Mouse (Mus musculus): Measurements from ENCODE around the gene Ctla4. TPM values are rescaled to one million over a fixed set of nuclear protein-coding genes. Genes with fewer than 3 reads are reported as not detected.

Ctla4 gene
- polyA plus RNA-seq, 1 experiment from 2014 or later: not detected

DNA sequence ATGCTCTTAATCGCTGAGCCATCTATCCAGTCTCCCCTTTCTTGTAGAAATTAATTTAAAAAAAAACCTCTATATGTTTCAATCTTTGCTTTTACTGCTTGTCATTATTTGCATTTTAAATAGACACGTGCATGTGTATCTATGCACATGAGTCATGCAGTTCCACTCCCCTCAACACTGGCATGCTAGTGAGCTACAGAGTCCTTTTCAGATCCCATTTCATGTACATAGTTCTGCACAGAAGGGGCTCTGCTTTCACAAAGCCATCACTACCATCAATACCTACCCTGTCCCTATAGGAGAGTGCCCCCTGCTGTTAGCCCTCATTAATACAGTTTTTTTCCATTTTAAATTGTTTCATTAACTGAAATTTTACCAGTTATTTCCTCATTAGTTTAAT lies 68.0 kb downstream of the Ctla4 start:
- H3K4me3 ChIP-seq (replicated peaks): no peak overlapping the region
- no peak for ATAC-seq
- H3K4me1 ChIP-seq (replicated peaks): no peaks in the 10 kb centered on the region
- no peaks in the 10 kb centered on the region for H3K9me3 ChIP-seq
- H3K4me2 ChIP-seq (replicated peaks): no peak overlapping the region
- no peaks in the 10 kb centered on the region for H3K27me3 ChIP-seq
- no peak overlapping the region for H3K9ac ChIP-seq (replicated peaks)
- no peak overlapping the region for H3K27ac ChIP-seq
- WGBS: 67% methylated on average over 2 of the region's 2 CpGs
- H3K36me3 ChIP-seq: no peaks in the 10 kb centered on the region

- H3K9me3 ChIP-seq: no peaks in the 10 kb centered on the region
- no peak overlapping the region for H3K27ac ChIP-seq
- 91% methylated on average over 3 of the region's 3 CpGs for WGBS
- H3K36me3 ChIP-seq: no peaks in the 10 kb centered on the region
- H3K9ac ChIP-seq (replicated peaks): no peak overlapping the region
- H3K27me3 ChIP-seq: no peaks in the 10 kb centered on the region
- no peak overlapping the region for H3K4me3 ChIP-seq (replicated peaks)
- no peaks in the 10 kb centered on the region for H3K4me1 ChIP-seq (replicated peaks)
- no peak for ATAC-seq
- no peak overlapping the region for H3K4me2 ChIP-seq (replicated peaks)
These were observed 68.4 kb downstream of the Ctla4 start for GRCm38 (mm10) chr1:60955186-60955585.

- no peaks in the 10 kb centered on the region for H3K36me3 ChIP-seq
- H3K27ac ChIP-seq: no peak overlapping the region
- H3K27me3 ChIP-seq: no peaks in the 10 kb centered on the region
- WGBS: 93% methylated on average over 6 of the region's 6 CpGs
- no peak overlapping the region for H3K4me3 ChIP-seq (replicated peaks)
- no peaks in the 10 kb centered on the region for H3K4me1 ChIP-seq (replicated peaks)
- H3K9me3 ChIP-seq: no peaks in the 10 kb centered on the region
- no peak overlapping the region for H3K9ac ChIP-seq (replicated peaks)
- H3K4me2 ChIP-seq (replicated peaks): no peak overlapping the region
- ATAC-seq: no peak
These were observed 69.4 kb downstream of the Ctla4 start for GRCm38 (mm10) chr1:60956196-60956595.

- H3K9me3 ChIP-seq: no peaks in the 10 kb centered on the region
- no peaks in the 10 kb centered on the region for H3K27me3 ChIP-seq
- H3K4me2 ChIP-seq (replicated peaks): no peak overlapping the region
- 97% methylated on average over 1 of the region's 1 CpGs for WGBS
- no peak overlapping the region for H3K27ac ChIP-seq
- no peak for ATAC-seq
- no peaks in the 10 kb centered on the region for H3K4me1 ChIP-seq (replicated peaks)
- H3K36me3 ChIP-seq: no peaks in the 10 kb centered on the region
- no peak overlapping the region for H3K4me3 ChIP-seq (replicated peaks)
- H3K9ac ChIP-seq (replicated peaks): no peak overlapping the region
These were observed 71.5 kb downstream of the Ctla4 start for GRCm38 (mm10) chr1:60958287-60958686.

DNA sequence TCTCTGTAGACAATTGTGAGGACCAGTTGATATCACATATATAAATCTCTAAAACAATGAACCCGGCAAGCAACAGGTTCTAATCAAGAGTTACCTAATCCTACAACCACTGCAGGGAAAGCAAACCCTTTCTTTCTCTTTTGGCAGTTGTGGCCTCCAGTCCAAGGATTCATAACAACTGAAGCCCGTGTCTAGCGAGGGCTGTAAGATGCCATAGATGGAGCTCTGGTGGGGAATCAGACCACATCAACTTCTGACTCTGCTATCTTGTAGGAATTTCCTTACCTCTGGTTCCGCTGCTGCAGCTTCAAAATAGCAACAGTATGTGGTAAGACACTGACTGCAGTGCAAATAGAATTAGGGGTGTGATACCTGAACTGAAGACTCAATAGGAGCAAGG lies 72.4 kb downstream of the Ctla4 start:
- Histone ChIP-seq H3K4me3 (replicated peaks) (no peak overlapping the region), H3K36me3 (no peaks in the 10 kb centered on the region), H3K4me1 (replicated peaks) (no peaks in the 10 kb centered on the region), H3K4me2 (replicated peaks) (no peak overlapping the region), H3K9ac (replicated peaks) (no peak overlapping the region), H3K27me3 (no peaks in the 10 kb centered on the region), H3K27ac (no peak overlapping the region), H3K9me3 (no peaks in the 10 kb centered on the region)
- WGBS: 94% methylated on average over 4 of the region's 4 CpGs
- no peak for ATAC-seq

GRCm38 (mm10) chr1:60960451-60960850 lies 73.7 kb downstream of the Ctla4 start:
- ATAC-seq: no peak
- 85% methylated on average over 11 of the region's 11 CpGs for WGBS
- H3K4me2 ChIP-seq (replicated peaks): no peak overlapping the region
- H3K36me3 ChIP-seq: no peaks in the 10 kb centered on the region
- no peaks in the 10 kb centered on the region for H3K9me3 ChIP-seq
- H3K9ac ChIP-seq (replicated peaks): no peak overlapping the region
- no peak overlapping the region for H3K4me3 ChIP-seq (replicated peaks)
- no peaks in the 10 kb centered on the region for H3K4me1 ChIP-seq (replicated peaks)
- H3K27me3 ChIP-seq: no peaks in the 10 kb centered on the region
- no peak overlapping the region for H3K27ac ChIP-seq

DNA sequence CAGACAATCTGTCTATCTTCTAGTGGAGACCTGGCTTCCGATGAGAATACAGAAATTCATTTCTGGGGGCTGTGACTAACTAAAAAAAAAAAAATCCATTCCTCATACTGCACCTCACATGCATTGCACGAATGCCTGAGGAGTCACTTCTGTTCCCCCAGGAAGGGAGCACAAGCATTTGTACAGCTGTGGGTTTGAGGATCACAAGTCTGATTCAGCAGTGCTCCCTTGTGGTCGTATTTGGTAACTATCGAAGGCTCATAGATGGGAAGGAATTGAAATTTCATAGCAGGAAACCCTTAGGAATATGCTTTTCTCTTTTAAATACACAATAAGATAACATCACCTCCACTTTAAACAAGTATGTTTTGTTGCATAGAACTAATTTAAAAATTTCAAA lies 74.3 kb downstream of the Ctla4 start:
- Histone ChIP-seq H3K27ac (no peak overlapping the region), H3K9ac (replicated peaks) (no peak overlapping the region), H3K27me3 (no peaks in the 10 kb centered on the region), H3K4me2 (replicated peaks) (no peak overlapping the region), H3K4me3 (replicated peaks) (no peak overlapping the region), H3K36me3 (no peaks in the 10 kb centered on the region), H3K9me3 (no peaks in the 10 kb centered on the region), H3K4me1 (replicated peaks) (no peaks in the 10 kb centered on the region)
- WGBS: 32% methylated on average over 4 of the region's 4 CpGs
- ATAC-seq: no peak

- Histone ChIP-seq H3K27ac (no peak overlapping the region), H3K4me3 (replicated peaks) (no peak overlapping the region), H3K4me2 (replicated peaks) (no peak overlapping the region), H3K9ac (replicated peaks) (no peak overlapping the region), H3K36me3 (no peaks in the 10 kb centered on the region), H3K9me3 (no peaks in the 10 kb centered on the region), H3K4me1 (replicated peaks) (no peaks in the 10 kb centered on the region), H3K27me3 (no peaks in the 10 kb centered on the region)
- WGBS: 92% methylated on average over 4 of the region's 4 CpGs
- no peak for ATAC-seq
These were observed 75.3 kb downstream of the Ctla4 start for GRCm38 (mm10) chr1:60962095-60962494.

Other genes with a start within 250 kb of the Ctla4 start
- gene Cd28, start 170.2 kb upstream of the Ctla4 start, polyA plus RNA-seq (2015; fragmentation: Nextera tagmentation; extraction: Ambion mirVana): 0.10 and 0.16 TPM in 2 replicates
- 0.09 TPM in 1 of 2 replicates, not detected in the other for gene Icos, start 90.9 kb downstream of the Ctla4 start, polyA plus RNA-seq (2015; fragmentation: Nextera tagmentation; extraction: Ambion mirVana)